Mouse (Mus musculus) ovary, adult 18-20 months (tissue): ENCODE results near the gene Gm10697.
"Not testable (repeated sequence)": the region's sequence is repeated elsewhere in the genome, so short reads cannot be mapped to it uniquely, and the experiment has no call there.

ENCODE experiments used
- DNase-seq: peaks from one replicate; pipeline ENCODE4 v3.0.0; 2022; ENCODE audit warnings: low spot score, mixed read lengths

The Gm10697 gene

DNA sequence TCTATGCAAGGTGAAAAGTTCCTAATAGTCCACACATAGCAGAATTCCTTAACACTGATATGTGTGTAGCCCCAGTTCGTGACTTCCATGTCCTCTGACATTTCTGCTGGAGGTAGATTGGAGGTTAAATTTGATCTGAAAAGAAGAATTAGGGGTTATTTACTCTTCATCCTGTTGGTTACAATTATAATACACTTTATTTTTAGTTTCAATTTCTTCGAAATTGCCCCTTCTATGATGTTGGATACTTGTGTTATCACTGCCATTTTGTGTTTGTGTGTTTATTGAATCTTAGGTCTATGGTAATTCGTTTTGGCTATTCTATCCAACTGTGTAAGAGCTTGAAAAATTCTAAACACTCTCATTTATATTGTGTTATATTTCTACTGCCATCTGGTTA, at the start of gene Gm10697:
Gene Gm10697, minus strand, starts transcription at position 101 of the 400 bp plus-strand sequence.
- not testable (repeated sequence) for DNase-seq

DNA sequence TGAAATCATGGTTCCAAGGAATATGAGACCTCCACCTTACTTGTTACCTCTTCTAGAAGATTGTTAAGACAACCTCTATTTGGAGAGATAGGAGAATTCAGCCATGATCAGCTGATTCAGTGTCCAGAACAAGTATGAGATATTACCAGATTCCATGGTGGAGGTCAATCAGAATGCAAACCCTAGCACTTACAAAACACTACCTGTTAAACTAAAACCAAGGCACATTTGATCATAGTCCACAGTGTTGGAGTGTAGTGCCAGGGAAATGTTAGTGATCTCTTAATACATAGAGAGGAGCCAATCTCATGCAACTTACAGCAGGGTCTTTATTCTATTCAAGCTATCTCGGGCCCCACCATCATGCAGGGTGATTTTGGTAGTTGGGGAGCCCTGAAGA, 42.6 kb upstream of the Gm10697 start:
- not testable (repeated sequence) for DNase-seq

- not testable (repeated sequence) for DNase-seq
Measured at GRCm38 (mm10) chr3:94054785-94055184, 17.7 kb downstream of the Gm10697 start, which contains the start of gene Gm9125. Gm9125 (minus strand) TSS chr3:94054885.

DNA sequence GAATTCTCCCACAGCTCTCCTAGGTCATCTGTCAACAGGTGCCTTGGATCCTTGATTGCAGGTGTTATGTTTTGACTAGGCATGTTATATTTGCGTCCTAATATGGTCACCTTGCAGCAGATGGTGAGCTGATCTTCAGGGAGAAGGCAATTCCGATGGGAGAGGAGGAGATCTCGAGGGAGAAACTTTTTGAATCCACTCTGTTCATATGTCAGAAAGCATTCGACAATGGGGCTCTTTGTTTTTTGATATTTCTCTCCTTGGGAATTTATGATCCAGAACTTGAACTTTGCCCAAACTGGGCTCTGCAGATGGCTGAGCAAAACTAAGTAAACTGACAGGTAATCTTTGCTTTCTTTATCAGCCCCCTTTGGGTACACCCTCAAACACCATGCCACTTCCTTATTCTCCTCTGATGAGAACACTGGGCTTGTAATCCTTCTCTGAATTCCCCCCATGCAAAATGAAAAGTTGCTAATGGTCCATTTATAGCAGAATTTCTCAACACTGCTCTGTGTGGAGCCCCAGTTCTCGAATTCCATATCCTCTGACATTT, 22.8 kb downstream of the Gm10697 start:
- not testable (repeated sequence) for DNase-seq

DNA sequence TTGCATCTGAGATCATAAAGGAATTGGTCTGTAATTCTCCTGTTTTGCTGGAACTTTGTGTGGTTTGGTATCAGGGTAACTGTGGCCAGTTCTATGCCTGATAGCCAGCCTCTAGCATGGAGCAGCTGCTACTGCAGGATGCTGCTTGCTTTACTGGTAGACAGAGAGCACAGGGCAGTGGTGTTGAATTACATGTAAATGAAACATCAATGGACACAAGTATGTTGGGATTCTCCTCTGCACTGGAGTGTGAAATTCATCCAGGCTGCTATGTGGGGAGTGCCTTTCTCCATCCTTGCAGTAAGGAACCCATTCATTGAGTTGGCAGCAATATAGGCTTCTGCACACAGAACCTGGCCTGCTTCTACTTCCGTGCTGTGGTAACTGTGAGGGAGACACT, 34.2 kb downstream of the Gm10697 start:
- not testable (repeated sequence) for DNase-seq

- not testable (repeated sequence) for DNase-seq
Measured at GRCm38 (mm10) chr3:94034400-94034799, 38.0 kb downstream of the Gm10697 start.
